Mouse (Mus musculus): ENCODE data around the gene Dennd5a.

Dennd5a gene

DNA sequence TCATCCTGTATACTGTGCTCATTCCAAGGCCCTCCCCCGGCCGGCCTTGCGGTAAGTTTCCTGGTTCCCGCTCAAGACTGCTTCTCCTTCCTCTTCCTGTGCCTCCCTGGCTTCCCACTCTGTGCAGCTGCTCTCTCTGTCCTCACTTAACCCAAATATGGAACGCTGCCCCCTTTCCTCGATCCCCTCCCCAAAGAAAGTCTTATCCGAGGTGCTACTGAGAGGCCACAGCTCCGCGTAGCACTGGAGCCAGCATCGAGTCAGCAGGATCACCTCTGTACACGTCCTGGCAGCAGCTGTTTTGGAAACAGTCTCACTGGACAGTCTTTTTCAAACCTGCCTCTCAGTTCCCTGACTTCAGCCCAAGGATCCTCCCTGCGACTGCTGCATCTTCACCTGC is 81.1 kb downstream of the Dennd5a start:
- no peak for DNase-seq

- DNase-seq = peak; percentile 29 to 56
Observed at GRCm38 (mm10) chr7:109876085-109876484, 84.2 kb downstream of the Dennd5a start.

DNA sequence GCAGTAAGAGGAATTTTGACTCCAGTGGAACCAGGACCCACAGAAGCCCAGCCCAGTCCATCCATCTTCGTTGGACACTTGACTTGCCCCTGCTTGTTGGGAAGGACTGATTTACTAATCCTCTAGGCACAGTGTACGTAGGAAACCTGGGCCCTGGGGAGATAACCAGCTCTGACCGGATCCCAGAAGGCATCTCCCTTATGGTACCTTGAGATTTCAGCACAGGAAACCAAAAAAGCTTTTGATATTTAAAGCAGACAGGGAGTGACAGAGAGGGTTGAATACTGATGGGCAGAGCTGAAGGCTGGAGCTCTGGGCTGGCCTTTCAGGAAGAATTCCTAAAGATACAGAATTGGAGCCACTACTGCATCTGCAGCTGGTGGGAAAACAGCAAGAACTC is 84.7 kb downstream of the Dennd5a start:
- no peak for DNase-seq

DNA sequence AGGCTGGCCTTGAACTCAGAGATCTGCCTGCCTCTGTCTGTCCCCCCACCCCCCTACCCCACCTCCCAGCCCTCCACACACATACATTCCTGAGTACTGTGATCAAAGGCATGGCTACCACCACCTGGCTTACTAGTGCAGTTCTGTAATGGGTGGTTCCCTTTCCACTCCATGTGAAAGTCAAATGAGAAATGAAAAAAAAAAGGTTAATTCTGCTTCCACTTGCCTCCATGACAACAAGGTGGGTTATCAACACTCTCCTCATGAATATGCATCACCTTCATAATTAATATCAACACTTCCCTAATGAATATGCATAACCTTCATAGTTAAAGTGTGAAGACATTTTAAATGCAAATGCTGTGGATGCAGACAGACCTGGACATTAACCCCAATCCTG is 85.2 kb downstream of the Dennd5a start:
- no peak for DNase-seq

DNA sequence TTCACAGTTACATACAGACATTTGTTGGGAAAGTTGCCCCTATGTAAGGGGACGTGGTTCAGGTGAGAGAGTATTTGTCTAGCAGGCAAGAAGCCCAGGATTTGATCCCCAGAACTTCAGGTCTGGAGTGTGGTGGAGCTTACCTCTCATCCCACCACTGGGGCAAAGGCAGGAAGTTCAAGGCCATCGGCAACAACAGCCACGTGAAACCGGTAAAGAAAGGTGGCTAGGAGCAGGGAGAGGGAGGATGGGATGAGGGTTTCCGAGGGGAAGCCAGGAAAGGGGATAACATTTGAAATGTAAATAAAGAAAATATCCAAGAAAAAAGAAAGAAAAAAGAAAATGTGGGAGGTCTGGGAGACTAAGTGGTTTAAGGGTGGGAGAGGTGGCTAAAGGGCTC is 87.1 kb downstream of the Dennd5a start:
- no peak for DNase-seq

GRCm38 (mm10) chr7:109871232-109871631 is 89.0 kb downstream of the Dennd5a start:
- no peak for DNase-seq

DNA sequence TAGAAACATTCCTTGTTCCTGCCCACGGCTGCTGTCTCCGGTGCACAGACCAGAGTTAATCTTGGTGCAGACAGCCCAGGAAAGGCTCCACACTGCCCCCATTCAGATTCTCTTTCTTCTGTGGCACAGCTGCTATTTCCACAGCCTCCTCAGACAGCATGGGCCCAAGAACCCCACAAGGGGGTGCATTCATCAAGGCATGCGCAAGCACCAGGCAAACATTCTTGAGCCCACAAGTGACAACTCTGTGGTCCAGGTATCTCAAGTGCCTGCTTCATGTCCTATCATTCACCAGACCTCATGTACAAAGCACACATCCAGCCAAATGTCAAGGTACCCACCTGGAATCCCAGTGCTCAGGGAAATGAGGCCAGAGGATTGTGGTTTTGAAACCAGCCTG is 91.8 kb downstream of the Dennd5a start:
- no peak for DNase-seq

DNA sequence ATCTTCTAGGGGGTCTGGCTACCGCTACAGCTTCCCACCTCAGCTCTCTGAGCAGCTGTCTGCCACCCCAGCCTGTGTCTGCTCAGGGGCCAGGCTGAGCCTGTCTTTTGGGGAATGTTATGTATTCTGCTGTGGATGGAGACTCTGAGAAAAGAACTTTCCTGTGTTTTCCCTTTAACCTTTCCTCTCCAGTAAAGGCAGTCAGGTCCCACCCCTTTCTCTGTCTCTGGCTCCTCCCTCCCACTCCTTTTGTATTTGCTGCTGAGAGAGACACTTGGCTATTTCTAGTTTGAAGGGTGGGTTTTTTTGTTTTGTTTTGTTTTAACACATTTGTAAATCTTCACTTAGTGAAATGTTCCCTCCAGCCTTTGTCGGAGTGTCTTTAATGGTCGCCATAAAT is 93.6 kb downstream of the Dennd5a start:
- DNase-seq = no peak

DNA sequence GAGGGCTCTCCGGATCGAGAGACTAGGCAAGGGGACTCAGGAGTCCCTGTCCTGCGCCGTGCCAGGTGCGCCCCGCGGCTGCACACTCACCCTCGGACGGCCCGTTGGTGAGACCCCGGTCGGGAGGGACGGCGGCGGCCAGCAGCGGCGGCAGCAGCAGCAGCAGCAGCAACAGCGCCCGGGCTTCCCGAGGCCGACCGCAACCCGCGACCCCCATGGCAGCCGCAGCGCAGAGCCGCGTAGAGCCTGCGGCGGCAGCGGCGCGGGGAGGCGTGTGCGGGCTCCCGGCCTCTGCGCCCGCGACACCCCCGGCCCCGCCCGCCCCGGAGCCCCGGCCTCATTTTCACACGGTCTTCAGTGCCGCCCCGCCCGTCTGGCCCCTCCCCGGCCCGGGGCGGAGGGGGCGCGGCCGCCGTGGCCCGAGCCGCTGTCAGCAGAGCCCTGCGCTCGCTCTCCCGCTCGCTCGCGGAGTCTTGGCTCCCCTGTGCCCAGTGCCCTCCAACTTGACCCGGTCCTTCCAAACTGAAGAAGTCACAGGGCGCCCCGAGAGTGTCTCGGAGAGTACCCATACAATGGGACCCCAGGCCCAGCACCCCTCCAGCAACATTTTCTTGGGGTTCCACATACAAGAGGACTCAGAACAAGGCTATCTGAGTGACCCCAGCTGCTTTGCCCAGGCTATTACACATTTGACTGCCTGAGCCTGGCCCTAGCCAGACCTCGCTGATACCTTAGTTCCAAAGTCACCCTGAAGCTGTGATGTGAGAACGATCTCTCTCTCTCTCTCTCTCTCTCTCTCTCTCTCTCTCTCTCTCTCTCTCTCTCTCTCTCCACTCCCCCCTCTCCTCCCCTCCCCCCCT is 94.7 kb downstream of the Dennd5a start, which contains the start of gene Scube2:
Scube2 (minus strand) TSS at position 310 of the 860 bp plus-strand sequence.
- DNase-seq = no peak

- DNase-seq = no peak
Observed at GRCm38 (mm10) chr7:109863561-109863960, 96.7 kb downstream of the Dennd5a start.

GRCm38 (mm10) chr7:109860162-109860561 is 100.1 kb downstream of the Dennd5a start:
- DNase-seq = no peak

GRCm38 (mm10) chr7:109859354-109859753 is 100.9 kb downstream of the Dennd5a start:
- DNase-seq = no peak

DNA sequence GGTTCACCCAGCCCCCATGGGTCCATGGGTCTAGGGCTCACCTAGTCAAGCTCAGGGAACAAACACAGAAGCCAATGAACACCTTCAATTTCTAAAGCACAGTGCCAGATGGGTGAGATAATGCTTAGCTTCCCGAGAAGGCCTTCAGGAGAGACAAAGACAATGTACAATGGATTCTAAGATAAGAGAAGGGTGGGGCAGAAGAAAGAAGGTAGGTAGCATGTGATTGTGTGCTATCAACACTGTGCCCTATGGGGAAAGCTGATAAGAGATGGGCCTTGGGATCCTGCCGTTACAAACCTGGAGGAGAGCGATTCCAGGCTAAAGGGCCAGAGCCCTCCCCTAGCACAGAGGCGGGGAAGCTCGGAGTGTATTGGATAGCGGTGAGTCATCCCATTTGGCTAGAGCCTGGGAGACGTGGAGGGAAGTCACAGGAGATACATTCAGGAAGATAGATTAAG is 107.5 kb downstream of the Dennd5a start:
- DNase-seq = no peak

DNA sequence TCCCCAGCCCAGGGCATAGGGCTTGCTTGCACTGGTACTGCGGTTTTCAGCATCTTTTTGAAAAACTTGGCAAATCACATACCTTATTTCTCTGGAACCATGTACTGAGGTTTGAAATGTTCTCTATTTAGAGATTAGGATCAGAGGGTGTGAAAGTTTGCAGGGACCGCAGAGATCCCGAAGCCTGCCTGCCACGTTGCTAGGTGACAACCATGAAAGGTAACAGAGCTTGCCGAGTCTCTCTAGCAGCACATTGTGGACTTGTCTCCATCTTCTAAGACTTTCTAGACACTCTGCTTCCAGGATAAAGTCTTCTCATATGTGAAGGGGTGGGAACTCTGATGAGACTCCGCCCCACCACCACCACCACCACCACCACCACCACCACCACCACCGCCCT is 108.3 kb downstream of the Dennd5a start:
- no peak for DNase-seq

- DNase-seq = no peak
Observed at GRCm38 (mm10) chr7:109850531-109850930, 109.7 kb downstream of the Dennd5a start.

- no peak for DNase-seq
Observed at GRCm38 (mm10) chr7:109849750-109850434, 110.4 kb downstream of the Dennd5a start.

GRCm38 (mm10) chr7:109848867-109849733 is 111.2 kb downstream of the Dennd5a start:
- DNase-seq = peak in 1 of 2 experiments; percentile 44

DNA sequence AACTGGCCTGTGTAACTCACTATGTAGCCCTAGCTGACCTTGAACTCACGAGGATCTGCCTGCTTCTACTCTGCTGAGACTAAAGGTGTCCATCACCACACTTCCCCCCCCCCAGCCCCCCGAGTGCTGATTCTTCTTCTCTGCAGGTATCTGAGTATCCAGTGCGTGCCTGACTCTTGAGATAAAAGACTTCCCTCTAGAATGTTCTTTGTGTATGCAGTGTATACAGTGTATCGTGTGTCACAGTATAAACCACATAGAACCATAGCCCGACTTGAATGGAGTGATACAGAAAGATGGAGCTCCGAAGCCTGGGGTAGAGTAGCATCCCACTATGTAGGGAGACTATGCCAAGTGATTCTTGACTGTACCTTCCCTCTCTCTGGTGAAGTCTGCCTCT is 116.2 kb downstream of the Dennd5a start:
- no peak for DNase-seq
